Mouse (Mus musculus) heart, postnatal 36 days (tissue): ENCODE data around the gene Mex3a. TPM values are rescaled to one million over a fixed set of nuclear protein-coding genes. Genes with fewer than 3 reads are reported as not detected.

Experiments
- microRNA-seq, 2 experiments: library from miRNA; unstranded; fragments of <30 nt; microRNA quantifications; one replicate each; pipeline ENCODE4 v1.2.0; 2021; ENCODE audit warnings: borderline number of aligned reads in 2 of 2
- total RNA-seq, 2 experiments: library from RNA; stranded (reverse); gene quantifications; 2 replicates each; pipeline ENCODE4 v1.2.3; 2021

Mex3a gene
- total RNA-seq, 2 experiments from 2014 or later = 0.22 to 0.58 TPM

Small RNA genes lying within 50 kb of the gene (microRNA-seq; reads per million reads assigned to microRNA genes)
- gene Mir1905 = 0 reads per million in 2 experiments

Other genes starting within 250 kb of the Mex3a start
- under 1 TPM; 0.33 to 0.43 TPM for gene Gm38392, start 245.2 kb upstream of the Mex3a start, total RNA-seq
- gene Tsacc, start 235.4 kb upstream of the Mex3a start, total RNA-seq = 1 to 10 TPM; 5.2 to 6.8 TPM
- 100 to 1,000 TPM; 164 to 174 TPM for gene Cct3, start 235.3 kb upstream of the Mex3a start, total RNA-seq
- 10 to 100 TPM; 87.9 to 88.4 TPM for gene Glmp, start 207.4 kb upstream of the Mex3a start, total RNA-seq
- 1 to 10 TPM; 1.1 to 2.1 TPM for gene Tmem79, start 196.2 kb upstream of the Mex3a start, total RNA-seq
- 10 to 100 TPM; 38.7 to 42.7 TPM for gene Smg5, start 196.1 kb upstream of the Mex3a start, total RNA-seq
- 1 to 10 TPM in 1 of 2 experiments, under 1 TPM in 1; 0.46 to 1.2 TPM for gene Paqr6, start 167.8 kb upstream of the Mex3a start, total RNA-seq
- not detected for gene Bglap3, start 159.7 kb upstream of the Mex3a start, total RNA-seq
- not detected for gene Bglap2, start 153.7 kb upstream of the Mex3a start, total RNA-seq
- not detected for gene Bglap, start 147.9 kb upstream of the Mex3a start, total RNA-seq
- 10 to 100 TPM; 14.5 to 18.3 TPM for gene Pmf1, start 122.1 kb upstream of the Mex3a start, total RNA-seq
- 10 to 100 TPM; 11.6 to 15.6 TPM for gene Slc25a44, start 107.3 kb upstream of the Mex3a start, total RNA-seq
- gene Sema4a, start 71.2 kb upstream of the Mex3a start, total RNA-seq = 1 to 10 TPM; 3.1 to 3.6 TPM
- 100 to 1,000 TPM; 121 to 130 TPM for gene Lmna, start 22.4 kb upstream of the Mex3a start, total RNA-seq
- gene Rab25, start 15.9 kb downstream of the Mex3a start, total RNA-seq = not detected
- gene Lamtor2, start 20.7 kb downstream of the Mex3a start, total RNA-seq = 10 to 100 TPM; 94.6 to 99.1 TPM
- gene Ubqln4, start 21.4 kb downstream of the Mex3a start, total RNA-seq = 10 to 100 TPM; 65.0 to 75.6 TPM
- 10 to 100 TPM; 70.7 to 73.8 TPM for gene Ssr2, start 43.5 kb downstream of the Mex3a start, total RNA-seq
- 10 to 100 TPM; 42.2 to 51.1 TPM for gene Arhgef2, start 73.6 kb downstream of the Mex3a start, total RNA-seq
- under 1 TPM in 1 of 2 experiments, not detected in 1; 0.22 TPM for gene Rxfp4, start 120.7 kb downstream of the Mex3a start, total RNA-seq
- 10 to 100 TPM; 27.4 to 30.8 TPM for gene Khdc4, start 153.4 kb downstream of the Mex3a start, total RNA-seq
- 10 to 100 TPM; 91.0 to 99.6 TPM for gene Rit1, start 184.4 kb downstream of the Mex3a start, total RNA-seq
- gene Syt11, start 242.8 kb downstream of the Mex3a start, total RNA-seq = 1 to 10 TPM; 6.2 to 7.0 TPM